Mouse (Mus musculus): ENCODE measurements at regions not wholly inside any gene's neighbourhood (a gene's known extent, or its start where the extent isn't known, plus 50 kb on each side); places are given as distances from the start of the nearest gene placed in this dataset.
A peak's percentile ranks its signal among the peaks of the same experiment; 100 is the strongest.

DNA sequence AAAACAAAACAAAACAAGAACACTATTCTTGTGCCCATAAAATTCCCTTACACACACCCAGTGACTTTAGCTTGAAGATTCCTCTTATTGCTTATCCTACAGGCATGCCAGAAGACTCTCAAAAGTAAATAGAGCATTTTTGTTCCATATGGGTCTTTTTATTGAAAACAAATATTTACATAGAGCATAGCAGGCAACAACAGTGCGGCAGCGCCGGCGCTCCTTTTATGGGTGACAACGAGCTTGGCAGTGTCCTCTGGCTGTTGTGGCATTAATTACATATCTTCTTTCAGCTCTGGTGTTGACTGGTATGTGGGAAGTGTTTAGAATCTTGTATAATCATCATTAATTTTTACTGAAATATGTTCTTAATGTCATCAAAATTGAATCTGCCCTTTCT, 242.2 kb upstream of the Fbxl7 start:
- DNase-seq = no peak

GRCm38 (mm10) chr15:27145860-27146259, 250.5 kb upstream of the Fbxl7 start:
- DNase-seq = no peak

DNA sequence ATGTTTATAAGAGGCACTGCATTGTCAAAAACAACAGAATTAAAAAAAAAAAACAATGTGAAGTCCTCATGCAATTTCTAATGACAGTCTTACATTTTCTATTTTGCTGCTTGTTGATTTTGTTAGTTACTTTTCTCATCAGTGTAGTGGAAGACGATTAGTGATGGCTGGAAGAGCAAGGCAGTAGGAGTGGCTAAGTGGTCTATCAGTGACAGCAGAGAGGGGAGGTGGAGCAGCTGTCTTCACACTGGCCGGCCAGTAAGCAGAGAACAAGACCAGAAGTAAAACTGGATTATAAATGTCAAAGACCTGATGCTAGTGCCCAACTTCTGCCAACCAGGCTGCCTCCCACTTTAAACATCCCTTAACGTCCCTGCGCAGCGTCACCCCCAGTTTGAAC, 265.6 kb upstream of the Fbxl7 start:
- DNase-seq = no peak

GRCm38 (mm10) chr15:27167484-27167883, 272.1 kb upstream of the Fbxl7 start:
- DNase-seq = no peak

DNA sequence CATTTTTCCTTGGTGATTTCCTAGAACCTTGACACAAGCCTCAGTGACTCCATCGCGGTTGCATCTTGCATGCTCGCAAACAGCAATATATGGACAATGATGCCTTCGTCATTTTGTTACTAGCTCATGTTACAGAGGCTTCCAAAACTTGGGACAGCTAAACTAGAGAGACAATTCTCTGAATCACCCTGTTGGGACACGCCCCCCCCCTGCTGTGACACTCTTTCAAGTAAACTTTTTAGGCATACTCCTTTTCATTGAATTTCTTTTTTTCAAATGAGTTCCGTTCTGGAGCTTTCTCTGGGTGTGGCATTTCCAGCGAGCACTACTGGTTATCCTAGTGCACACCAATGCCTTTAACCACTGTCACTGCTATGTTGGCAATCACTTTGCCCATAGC, 274.5 kb upstream of the Fbxl7 start:
- DNase-seq = no peak

DNA sequence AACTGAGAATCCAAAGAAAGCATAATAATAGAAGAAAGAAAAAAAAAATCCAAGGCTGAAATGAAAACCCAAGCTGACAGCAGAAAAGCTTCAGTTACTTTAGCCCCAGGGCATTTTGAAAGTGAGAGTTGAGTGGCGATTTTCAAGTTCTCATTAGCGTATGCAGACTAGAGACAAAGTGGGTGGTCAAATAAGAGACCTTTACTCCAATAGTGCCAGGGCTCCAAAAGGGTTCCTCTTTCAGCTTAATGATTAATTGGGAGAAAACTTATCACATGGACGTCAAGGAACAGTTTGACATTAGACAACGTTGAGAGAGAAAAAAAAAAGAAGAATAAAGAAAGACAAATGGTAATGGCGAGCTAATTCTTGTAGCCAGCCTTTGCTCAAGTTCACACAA, 278.1 kb upstream of the Fbxl7 start:
- no peak for DNase-seq

DNA sequence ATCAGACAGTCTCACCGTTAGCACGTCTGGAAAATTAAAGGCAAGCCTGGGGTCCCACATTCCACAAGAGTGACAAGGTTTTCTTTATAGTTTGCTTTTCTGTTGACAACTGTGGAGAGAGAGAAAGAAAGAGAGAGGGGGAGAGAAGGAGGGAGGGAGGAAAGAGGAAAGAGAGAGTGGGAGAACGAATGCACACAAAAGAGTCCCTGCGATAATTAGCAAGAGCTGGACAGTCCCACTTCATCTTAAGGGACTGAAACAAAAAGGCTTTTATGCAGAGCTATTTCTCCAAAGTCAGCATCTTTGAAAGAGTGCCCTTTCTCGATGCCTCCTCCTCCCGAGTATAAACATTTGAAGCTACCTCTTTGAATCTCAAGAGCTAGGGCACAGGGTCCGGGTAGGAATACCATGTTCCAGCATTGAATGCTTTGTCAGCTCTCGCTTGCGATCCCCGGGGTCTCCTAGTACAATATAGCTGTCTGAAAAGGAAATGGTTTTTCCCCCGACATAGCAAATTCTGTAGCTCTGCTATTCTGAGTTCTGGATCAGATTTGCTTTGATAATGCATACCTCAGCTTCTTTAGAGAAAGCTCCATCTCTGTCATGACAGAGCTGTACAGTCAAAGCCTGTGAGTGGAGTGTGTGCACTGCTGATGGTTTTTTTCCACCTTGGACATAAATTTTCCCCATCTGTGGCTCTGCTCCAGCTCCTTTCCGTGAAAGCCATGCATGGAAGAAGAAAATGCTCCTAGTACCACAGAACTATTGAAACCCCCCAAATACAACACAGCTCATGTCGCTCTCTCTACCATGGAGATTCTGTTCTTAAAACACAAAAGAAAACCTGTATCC, 282.9 kb upstream of the Fbxl7 start:
- no peak for DNase-seq

DNA sequence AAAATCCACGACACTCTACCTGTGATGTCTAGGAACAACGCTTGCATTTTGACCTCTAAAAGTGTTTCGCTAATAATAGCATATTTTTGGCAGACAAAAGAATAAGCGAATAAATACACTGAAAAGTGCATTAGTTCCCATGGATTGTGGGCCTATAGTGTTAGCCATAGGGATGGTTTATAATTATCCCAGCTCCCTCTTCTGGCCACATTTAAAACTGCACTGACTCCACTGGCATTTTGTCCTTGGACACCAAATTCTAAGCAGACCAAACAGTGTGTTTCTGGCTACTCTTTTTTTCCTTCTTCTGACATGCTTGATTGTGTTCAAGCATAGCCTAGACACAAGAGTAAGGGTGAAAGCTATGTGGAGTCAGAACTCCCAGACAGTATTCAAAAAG, 276.8 kb upstream of the Ank start:
- DNase-seq = peak; percentile 23

DNA sequence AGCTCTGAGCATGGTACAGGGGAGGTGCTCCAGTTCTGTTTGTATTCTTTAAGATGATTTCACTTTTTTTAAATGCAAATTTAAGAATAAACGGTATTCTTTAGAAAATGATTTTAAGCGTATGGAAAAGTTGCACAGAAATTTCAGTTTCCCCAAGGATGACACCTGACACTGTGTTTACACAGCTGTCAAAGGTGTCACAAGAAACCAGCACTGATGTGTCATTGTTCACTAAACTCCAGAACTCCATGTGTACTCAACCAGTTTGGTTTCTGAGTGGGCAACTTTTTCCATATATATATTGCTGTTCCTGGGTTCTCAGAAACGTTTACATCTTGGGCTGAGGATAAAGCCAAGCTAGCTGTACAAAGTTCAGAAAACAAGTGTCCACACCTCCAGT, 265.0 kb upstream of the Ank start:
- no peak for DNase-seq

GRCm38 (mm10) chr15:27204888-27205287, 261.6 kb upstream of the Ank start:
- no peak for DNase-seq

DNA sequence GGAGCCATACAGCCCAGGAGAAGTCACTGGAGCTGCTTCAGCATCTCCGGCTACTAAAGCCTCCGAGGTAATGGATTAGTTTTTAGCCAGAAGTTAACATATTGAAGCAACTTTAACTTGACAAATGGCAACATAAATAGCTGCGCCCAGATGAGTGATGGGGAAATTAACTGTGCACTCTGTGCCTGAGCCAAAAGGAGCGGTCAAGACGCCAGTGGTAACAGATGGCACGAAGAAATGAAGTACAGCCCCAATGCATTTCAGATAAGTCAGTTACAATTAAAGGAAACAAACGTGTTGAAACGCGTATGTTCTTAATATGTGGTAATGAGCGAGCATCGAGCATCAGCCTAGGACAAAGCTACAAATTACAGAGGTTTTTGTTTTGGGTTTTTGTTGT, 259.0 kb upstream of the Ank start:
- no peak for DNase-seq

DNA sequence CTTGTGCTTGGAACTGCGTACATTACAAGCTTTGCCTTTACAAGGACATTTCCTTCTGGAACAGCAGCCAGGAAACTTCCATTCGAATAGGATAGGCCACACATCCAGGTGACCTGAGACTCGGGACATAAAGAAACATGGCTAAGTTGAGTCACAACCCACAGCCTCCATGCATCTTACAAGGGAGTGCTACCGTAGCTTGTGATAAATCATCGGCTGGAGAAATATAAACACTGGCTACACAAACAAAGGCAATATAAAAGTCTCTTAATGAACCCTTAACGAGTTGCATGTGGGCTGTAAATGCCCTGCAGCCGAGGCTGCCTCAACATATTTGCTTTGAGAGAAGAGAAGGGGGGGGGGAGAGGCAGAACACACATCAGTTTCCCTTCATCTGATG, 250.1 kb upstream of the Ank start:
- no peak for DNase-seq

GRCm38 (mm10) chr15:27219126-27219738, 247.2 kb upstream of the Ank start:
- no peak for DNase-seq

GRCm38 (mm10) chr15:27223610-27224511, 242.6 kb upstream of the Ank start:
- no peak for DNase-seq

DNA sequence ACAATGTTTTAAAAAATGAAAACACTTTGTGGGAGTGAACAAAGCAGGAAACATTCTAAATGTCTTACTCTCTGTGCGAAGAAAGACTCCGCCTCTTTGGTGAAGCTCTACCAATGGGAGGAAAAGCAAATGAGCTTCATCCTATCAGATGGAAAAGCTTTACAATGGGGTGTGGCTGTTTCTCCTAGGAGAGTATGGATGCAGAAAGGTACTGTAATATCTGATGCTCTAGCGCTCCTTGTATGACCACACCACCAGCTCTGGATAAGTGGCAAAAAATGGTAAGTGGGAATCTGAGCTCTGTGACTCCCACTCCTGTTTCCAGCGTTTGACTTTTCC, 242.0 kb upstream of the Ank start:
- DNase-seq = no peak

DNA sequence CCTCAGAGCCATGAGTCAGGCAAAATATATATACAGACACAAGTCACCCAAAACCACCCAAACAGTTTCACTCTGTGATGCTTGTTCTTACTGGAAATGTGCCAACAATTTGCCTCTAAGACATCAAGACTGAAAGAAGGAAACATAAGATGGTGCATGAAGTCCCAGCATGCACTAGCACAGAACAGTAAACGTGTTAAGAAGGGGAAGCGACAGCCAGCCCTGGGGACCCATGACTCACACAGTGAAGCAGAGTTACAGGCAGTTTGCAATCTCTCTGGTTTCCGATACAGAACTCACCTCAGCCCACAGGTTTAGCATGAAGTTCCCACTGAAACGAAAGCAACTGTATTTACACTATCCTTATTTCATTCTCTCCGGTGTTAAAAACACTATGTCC, 233.7 kb upstream of the Ank start:
- DNase-seq = no peak

DNA sequence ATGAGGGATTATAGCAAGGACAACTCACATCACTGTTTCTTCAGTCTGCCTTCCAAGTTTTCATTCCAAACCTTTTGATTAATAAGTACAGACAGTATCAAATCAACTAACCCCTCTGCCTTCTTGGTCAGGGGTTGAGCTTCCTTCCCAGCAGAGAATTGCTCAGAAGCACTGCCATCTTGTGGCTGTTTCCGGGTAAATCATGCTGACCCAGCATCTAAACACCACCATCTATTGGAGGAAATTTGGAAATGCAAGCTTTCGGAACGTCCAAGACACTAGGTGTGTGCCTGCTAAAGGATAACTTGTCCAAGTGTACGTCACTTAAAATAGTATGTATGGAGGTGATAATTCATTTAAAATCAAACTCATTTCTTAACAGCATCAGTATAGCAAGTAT, 231.7 kb upstream of the Ank start:
- DNase-seq = peak; percentile 53

DNA sequence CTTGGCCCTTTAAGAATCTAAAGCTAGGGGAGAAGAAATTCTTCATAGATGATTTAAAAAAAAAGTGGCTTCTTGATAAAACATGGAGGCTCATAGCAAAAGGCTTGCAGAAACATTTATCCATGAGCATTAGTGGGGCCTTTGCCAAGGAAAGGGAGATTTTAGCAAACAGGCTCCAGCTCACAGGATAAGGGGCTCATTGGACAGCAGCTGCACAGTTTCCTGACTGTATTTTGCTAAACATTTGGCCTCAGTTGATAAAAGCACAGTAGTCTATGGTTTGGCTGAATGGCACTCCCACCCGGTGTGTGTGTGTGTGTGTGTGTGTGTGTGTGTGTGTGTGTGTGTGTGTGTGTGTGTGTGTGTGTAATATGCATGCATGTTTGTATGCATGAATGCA, 228.2 kb upstream of the Ank start:
- no peak for DNase-seq

DNA sequence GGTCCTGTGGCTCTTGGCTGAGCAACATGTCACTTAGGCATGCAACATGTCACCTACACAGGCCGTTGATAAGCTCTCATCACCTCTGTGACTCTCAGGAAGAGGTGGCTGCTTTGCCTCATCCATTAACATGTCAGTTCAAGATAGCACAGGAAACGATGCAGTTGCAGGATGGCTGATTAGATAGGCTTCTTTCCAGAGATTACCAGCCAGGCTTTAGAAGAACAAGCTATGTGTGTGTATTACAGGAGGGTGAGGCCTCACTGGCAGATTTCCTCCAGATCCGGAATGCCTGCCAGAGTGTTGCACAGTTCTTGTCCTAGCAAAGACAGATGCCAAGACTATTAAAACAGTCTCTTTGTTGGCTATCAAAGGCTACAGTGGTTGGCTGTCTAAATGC, 220.2 kb upstream of the Ank start:
- peak; percentile 13 for DNase-seq

DNA sequence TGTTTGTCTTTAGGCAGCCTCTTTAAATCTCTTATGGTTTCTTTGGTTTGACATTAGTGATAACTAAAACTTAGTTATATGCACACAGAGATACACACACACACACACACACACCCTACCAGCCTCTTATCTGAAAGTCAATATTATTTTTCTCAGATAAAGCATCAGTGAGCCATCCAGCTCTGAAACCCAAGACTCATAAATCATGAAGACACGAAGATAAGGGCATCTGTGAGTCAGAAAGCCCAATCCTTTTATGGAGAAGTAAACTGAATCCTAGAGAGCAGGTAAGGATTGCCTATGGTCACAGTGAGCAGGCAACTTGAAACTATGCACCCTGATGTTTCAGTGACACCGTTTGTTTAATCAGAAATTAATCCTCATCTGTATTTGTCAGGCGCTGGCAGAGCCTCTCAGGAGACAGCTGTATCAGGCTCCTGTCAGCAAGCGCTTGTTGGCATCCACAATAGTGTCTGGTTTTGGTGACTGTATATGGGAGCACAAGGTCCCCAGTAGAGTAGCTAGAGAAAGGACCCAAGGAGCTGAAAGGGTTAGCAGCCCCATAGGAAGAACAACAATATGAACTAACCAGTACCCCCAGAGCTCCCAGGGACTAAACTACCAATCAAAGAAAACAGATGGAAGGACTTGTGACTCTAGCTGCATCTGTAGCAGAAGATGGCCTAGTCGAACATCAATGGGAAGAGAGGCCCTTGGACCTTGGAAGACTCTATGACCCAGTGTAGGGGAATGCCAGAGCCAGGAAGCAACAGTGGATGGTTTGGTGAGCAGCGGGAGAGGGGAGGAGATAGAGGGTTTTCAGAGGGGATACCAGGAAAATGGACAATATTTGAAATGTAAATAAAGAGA, 207.3 kb upstream of the Ank start:
- no peak for DNase-seq

GRCm38 (mm10) chr15:27259854-27260191, 206.7 kb upstream of the Ank start:
- DNase-seq = no peak

DNA sequence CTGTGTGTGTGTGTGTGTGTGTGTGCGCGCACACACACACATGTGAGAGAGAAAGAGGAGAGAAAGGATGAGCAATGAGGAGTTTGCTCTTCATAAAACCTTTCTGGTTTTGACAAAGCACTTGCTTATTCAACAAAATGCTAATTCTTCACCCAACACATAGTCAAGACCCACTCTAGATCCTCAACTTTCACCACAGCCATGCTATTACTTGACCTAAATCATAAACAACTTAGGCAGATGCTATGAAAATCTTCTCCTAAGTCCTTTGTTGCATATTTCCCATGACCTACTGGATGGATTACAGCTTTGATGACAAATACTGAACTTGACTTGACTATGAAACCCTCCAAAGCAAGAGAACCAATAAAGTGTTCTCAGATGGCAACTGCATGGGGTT, 196.3 kb upstream of the Ank start:
- DNase-seq = no peak

Data from adrenal gland, postnatal 25 days (tissue).